ENCODE assay signal across 22 mouse cellular contexts in the genomic region with DNA sequence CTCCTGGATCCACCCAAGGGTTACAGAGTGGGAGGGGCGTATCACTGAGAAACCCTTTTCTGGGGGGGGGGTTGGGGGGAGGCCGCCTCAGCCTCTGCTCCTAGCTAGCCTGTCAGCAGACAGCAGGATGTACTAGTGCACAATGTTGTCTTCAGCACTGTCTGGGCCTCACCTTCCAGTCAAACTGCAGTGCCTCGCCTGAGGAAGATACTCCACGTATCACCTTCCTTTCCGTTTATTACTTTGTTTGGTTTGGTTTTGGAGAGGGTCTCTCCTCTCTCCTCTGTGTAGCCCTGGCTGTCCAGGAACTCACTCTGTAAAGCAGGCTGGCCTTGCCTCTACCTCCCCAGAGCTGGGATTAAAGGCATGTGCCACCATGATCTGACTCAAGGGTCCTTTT. TPM values are rescaled to one million over a fixed set of nuclear protein-coding genes. Genes with fewer than 3 reads are reported as not detected.
"Had no signal": no experiment of that assay in that cellular context is flagged by ENCODE, and none has a peak within 500 bp of the region (broad histone marks: within the 10 kb centered on the region; RNA-seq: fewer than 3 reads in every experiment).

No protein-coding gene starts in this region.

- H3K27ac ChIP-seq: lung, embryonic 15.5 days; macrophage; midbrain, embryonic 12.5 days; neural tube, embryonic 13.5 days; neural tube, embryonic 15.5 days had no signal

- H3K36me3 ChIP-seq: lung, embryonic 15.5 days; midbrain, embryonic 12.5 days; neural tube, embryonic 13.5 days; neural tube, embryonic 15.5 days had no signal

- H3K4me2 ChIP-seq: lung, embryonic 15.5 days; midbrain, embryonic 12.5 days; neural tube, embryonic 13.5 days; neural tube, embryonic 15.5 days had no signal

- H3K4me3 ChIP-seq: lung, embryonic 15.5 days; megakaryocyte, embryonic 14.5 days; midbrain, embryonic 12.5 days; neural tube, embryonic 13.5 days; neural tube, embryonic 15.5 days had no signal

- DNase-seq: liver, postnatal 0 days; lung, adult 2 months; lung, postnatal 14 days; lung, postnatal 36 days; midbrain, embryonic 14.5 days; retina, postnatal 1 day; right cerebral cortex, adult 18-20 months; right cerebral cortex, postnatal 25 days; right cerebral cortex, postnatal 4 days; spleen, adult 18-20 months; thymus, adult 18-20 months; thymus, postnatal 14 days; thymus, postnatal 36 days had no signal

- H3K9me3 ChIP-seq: lung, embryonic 15.5 days; midbrain, embryonic 12.5 days; neural tube, embryonic 13.5 days; neural tube, embryonic 15.5 days had no signal

- H3K9ac ChIP-seq: liver, postnatal 0 days; lung, embryonic 15.5 days; midbrain, embryonic 12.5 days; neural tube, embryonic 13.5 days; neural tube, embryonic 15.5 days had no signal

- ATAC-seq: liver, postnatal 0 days; lung, postnatal 0 days had no signal

RNA-seq across cellular contexts. Expression of a gene that starts 19.0 kb away (rescaled TPM):
- polyA plus RNA-seq: midbrain, embryonic 14.5 days had no signal

RNA-seq across cellular contexts. Expression of a gene that starts 25.5 kb away (rescaled TPM):
- polyA plus RNA-seq: liver, postnatal 0 days; midbrain, embryonic 14.5 days; midbrain, postnatal 0 days; neural tube, embryonic 15.5 days; thymus, postnatal 0 days had no signal
